Mouse (Mus musculus) cerebellum, adult (tissue): ENCODE measurements at regions not wholly inside any gene's neighbourhood (a gene's known extent, or its start where the extent isn't known, plus 50 kb on each side); places are given as distances from the start of the nearest gene placed in this dataset.
A peak's percentile ranks its signal among the peaks of the same experiment; 100 is the strongest.

Experiments used
- ATAC-seq: cut with Nextera tagmentation; 2 replicates; pipeline ENCODE4 v1.9.2; 2017; ENCODE audit warnings: mild to moderate bottlenecking, moderate library complexity, mixed read lengths; ENCODE audit not compliant: insufficient number of reproducible peaks, low FRiP score, low TSS enrichment

DNA sequence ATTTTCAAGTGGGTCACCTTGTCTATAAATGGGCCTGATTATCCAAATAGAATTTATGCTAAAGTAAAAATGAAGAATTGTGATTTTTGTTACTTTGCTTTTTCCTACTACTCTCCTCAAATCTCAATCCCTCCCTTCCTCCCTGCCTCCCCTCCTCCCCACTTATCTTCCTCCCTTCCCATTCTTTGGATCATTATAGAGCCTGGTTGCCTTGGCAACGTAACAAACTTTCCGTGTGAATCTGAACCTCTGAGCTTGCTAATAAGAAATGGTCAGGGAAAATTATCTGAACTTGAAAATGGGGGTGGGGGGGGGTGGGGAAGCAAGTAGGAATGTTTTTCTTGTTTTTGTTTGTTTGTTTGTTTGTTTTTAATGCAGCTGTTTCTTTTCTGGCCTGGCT is 217.5 kb downstream of the Gm19410 start:
- ATAC-seq: no peak

DNA sequence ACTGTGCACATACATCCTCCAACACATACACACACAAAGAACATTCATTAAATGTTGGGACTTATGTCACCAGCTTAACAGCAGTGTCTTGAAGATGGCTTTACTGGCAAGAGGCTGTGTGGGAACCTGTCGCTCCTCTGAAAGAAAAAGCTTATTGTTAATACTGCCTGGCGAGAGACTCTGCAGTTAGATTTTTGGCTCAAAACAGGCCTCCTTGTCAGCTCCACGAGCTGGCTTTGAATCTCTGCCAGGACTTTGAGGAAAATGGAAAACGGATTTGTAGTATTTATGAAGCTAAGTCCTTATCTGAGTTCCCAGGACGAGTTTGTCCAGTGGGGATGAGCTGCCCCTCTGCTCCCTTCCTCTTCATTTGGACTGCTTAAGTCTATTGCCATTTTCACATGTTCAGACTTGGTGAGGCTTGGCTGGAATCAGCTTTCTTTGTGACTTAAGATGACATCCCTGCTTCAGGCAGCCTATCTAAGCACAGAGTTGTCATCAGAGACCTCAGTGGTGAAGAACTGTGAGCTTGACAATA is 219.6 kb downstream of the Gm19410 start:
- ATAC-seq: no peak

DNA sequence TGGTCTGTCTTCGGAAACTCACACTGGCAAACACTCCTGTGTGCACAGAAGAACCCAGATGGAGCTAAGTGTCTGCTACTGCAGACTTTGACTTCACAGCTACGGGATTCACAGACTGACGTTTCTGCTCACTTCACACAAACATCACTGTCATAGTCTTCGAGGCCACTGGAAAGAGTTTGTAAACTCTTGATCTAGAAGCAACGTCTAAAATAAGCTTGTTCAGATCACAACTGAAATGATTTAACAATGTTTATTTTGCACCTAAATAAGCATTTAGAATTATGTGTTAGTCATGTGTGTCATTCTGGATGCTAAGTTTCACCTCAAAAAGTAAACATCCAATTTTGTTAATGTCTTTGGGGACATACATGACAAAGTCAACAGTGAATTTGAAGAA is 221.7 kb downstream of the Gm19410 start:
- ATAC-seq: no peak

DNA sequence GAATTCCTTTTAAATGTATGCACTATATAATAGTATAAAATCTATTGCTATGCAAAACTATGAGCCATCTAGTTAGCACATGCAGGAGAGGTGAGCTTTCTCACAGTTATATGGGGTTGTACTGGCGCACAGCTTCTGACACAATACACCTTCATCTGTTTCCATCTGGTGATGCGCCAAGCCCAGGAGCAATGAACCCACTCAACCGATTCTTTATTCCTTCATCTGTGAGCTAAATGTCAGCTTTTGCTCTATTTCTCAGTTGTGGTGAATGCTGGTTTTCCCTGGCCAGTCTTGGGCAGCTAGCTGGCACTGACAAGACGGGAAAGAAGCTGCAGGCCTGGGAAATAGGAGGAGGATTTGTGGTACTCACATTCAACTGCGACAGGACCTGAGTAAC is 225.4 kb downstream of the Gm19410 start:
- 0 out of 2 replicates have a peak, but pooled peaks have one; percentile 41 for ATAC-seq

DNA sequence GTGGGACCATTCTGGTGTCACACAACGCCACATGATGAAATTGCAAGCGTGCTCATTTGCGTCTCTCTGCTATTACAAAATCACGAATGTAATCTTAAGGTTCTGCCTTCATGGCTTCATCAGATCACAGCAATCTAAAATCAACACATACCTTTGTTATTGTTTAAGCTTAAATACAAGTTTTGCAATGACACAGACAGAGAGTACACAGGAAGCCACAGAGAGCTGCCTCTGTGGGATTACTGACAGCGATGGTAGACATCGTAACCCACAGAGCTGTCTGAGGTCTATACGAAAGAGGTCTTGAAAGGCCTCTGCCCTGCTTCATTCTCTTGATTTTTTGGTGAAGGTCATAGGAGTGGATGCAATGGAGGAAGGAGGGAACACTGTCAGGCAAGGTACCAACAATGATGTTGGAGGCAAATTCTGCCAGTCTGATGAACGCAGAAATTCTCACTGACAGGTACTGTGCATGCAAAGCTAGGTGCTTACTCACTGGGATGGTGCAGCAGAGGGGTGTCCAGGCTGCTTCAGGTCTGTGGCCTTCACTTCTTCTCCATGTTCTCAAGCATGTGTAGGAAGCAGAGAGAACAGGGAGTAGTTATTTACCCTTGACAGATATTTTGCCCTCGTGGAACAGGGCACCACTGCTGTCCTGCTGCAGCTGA is 226.5 kb downstream of the Gm19410 start:
- ATAC-seq: no peak

DNA sequence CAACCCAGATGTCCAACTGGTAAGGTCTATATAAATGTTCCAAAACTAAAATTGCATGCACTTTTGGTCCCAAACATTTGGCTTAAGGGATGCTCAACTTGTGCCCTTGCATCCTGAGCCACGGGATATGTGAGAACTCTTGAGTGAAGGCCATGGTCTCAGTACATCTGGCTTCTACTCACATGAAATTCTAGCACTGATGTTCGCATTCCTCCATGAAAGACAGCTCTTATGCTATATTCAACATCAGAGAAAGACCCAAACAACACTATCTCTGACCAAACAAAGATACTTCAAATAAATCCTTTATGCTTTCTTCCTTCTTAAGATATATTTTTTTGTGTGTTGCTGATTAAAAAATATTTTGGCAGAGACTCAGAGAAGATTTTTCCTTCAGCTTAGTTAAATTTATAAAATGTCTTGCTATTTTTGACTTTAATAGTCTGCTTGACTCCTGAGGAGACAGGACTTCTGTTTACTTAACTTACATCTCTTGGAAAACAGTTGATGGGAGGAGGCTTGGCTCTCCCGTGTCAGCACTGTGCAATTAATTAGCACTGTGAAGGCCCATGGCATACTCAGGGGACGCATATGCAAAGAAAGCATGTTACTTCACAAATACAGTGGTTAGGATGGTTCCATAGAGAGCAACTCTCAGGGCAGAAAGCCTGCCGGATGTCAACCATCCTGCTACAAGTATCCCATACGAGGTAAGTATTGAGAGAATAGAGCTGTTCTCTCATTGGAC is 230.9 kb downstream of the Gm19410 start:
- no peak for ATAC-seq

DNA sequence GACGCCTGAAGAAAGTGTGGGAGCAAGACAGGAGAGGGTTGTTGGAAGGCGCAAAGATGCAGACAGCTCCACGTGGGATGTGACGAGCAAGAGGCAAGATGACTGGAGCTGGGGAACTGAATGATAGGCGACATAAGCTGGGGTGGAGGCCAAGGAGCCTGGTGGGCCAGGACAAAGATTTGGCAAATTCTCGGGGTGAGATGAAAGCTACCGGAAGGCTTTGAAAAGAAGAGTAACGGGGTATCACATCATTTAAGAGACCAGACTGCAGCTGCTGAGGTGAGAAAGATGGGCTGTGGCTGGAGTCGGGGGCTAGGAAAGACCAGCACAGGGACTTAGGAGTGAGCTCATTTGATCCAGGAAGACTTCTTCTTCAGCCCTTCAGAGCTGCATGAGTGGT is 234.0 kb downstream of the Gm19410 start:
- no peak for ATAC-seq

DNA sequence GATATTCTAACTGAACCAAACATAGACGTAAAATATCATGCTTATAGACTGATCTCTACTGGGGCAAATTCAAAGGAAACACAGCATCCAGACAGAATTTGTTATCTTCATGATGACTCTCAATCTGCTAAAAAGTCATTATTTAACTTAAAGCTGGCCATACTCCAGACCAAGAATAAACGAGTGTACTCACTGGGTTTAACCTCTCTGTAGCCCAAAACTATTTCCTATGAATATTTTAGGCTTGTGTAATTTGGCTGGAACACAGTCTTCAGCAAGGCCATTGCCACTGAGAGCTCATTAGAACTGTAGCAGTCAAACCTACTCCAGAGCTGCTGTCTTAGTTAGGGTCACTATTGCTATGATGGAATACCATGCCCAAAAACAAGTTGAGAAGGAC is 238.8 kb downstream of the Gm19410 start:
- no peak for ATAC-seq

DNA sequence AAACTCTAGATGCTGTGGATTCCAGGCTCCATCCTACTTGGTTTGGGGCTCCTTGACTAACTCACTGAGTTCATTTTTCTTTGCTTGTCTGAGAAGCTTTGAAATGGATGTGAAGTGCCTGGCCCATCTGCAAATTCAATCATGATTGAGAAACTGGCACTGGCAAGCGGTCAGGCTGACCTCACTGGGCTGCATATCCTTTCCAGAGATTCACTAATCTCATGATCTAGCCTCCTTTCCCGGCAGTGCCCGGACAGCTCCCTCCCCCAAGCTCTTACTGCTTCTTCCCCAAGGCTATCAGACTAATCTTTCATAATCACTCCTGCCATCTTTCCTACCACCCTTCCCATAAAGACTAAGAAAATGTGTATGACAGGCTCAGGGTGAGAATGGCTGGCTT is 239.9 kb downstream of the Gm19410 start:
- ATAC-seq: no peak

DNA sequence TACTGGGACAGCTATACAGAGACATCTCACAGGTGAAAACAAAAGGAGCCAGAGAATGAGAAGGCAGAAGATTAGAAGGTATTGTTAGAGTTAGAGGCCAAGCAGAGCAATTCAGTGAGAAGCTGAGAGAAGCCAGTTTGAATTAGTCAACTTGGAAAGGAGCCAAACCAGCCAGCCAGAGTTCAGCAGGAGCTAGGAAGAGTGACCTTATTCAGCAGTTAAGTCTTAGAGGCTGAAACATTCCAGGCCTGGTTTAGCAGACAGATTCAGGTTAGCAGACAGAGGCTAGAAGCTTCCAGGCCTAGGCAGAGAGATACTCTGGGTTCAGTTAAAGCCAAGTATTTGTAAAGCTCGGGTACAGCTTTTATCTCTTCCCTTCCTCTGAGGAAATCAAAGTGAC is 242.1 kb downstream of the Gm19410 start:
- no peak for ATAC-seq

DNA sequence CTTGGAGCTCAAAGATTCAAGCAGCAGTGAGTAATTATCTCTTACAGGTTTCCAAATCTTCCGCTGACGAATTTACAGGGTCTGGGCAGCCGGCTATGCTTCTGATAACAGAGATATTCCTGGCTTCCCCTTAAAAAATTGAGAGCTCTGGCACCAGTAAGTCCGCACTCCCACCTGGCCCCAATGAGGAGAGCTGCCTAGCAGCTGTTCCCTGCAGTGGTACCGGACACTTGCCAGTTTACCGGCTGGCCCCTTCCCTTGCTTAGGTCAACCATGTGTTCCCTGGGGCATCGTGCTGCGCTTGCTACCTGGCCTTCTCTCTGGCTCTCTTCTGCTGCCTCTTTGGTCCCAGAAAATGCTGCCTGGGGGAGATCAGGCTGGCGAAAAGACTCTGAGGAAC is 244.0 kb downstream of the Gm19410 start:
- peak; percentile 85 for ATAC-seq

DNA sequence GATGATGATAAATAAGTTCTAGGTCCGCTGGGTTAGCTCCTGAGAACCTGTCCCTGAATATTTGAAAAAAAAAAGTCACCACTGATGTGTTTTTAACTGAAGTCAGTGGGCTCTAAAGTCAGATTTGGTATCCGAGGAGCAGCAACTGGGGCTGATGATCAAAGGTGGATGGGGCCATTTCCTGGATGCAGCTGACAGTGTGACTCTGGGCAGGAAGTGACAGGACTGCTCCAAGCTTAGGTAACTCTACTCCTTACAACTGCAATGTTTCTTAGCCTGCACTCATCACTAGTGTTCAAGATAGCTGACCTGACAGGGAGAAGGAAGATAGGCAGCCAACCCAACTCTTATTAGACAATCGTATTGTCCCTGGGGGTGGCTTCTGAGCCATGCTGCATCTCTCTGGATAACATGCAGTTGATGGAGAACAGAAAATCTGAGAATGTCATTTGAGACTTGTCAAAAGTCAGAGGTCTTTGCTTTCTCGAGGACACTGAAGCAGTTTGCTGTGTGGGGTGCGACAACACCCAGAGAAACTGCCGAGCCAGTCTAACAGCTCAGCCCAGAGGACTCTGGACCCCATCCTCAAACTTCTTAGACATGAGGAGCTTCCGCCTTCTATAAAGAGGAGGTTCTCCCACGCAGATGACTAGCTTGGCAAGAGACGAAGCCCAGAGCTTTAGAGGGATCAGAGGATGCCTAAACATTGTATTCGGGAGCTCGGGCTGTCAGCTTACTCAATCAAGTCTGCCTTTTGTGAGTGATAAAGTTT is 245.0 kb downstream of the Gm19410 start:
- no peak for ATAC-seq

DNA sequence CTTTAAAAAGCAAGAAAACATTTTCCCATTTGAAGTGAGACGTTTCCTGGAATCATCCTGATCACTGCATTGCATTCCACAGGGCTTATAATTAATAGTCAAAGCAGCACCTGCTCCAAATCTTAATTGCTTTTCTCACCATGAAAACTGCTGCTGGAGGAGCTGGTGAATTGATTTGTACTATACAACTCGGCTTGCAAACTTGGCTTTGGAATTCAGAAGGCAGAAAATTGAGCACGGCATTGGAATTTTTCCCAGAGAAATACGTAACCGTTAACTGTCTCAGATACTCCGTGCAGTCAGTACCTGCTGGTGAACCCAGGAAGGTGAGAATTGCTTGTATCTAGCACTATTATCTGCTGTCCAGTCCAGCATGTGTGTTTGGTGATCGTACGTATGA is 249.3 kb downstream of the Gm19410 start:
- no peak for ATAC-seq

DNA sequence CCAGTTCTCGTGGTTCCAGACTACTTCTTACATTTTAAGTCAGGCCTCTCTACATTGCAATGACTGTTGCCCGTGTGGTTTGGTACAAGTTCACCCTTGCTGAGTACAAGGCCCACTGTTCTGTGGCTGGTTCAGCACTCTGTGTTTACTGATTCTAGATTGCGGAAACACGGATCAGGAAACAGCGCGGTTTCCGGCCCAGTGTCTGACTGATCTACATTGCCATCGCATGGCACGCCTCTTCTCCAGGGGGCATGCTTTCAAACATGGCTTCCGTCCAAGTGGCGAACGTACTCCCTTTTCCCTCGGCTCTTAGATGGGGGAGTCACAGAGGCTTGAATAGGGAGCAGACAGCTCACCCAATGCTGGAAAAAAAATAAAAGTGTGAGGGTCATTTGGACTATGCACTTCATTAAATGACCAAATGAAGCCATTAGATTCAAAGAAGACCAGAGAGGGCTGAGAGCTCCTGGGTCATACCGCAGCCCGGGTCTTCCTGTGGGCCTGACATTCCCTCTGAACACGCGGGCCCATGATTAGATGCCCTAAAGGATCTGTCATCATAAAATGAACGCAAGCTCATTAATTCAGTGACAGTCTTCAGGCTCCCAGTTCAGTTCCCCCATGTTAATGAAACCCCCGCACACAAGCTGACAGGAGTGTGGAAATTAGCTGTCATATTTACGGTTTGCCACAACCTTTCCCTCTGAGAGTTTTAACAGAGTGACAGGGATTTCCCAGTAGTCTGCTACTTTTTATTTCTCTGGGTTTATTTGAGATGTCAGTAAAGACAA is 250.9 kb downstream of the Gm19410 start:
- no peak for ATAC-seq

DNA sequence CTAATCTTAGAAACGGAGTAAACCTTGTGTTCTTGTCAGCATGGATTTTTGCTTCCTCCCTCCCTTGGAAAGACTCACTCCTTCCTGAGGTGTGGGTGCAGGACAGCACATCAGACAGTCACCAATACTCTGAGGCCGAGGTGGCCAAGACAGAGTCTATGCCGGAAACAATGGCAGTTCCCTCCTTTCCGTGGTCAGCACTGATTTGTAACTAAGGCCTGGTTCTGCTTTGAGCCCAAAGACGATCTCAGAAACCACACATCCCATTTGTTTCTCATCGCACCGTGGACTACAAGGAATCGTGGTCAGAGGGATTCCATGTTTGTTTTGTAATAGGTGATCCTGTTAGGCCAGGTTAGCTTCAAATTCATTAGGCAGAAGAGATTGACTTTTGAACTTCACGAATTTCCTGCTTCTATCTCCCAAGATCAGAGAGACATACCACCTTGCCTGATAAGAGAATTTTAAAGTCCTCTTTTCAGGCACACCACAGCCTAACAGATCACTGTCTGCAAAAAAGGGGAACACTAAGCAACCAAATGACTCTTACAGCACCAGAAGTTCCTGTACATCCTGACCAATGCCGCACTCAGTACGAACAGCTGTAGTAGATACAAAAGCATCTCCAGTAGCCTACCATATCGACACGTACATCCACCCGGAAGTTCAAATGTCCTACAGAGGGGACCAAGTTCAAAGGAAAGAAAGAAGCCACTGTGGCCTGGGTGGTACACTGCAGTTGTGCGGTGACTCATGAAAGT is 253.6 kb downstream of the Gm19410 start:
- no peak for ATAC-seq

DNA sequence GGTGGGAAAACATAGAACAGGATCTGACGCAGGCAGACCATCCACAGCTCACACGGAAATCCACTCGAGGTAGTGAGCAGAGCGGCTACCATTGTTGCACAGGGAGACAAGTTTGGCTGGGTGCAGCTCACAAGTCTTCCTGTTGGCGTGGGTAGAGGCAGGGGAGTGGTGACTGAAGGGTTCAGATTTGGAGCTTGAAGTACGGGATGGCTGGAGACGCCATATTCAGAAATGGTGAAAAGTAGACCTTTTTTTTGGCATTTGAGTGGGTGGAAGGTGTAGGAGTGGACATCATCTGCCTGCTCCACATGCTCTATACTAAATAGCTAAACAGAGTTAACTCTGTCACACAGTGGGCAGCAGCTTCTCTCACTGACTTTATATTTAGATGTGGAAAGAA is 254.3 kb downstream of the Gm19410 start:
- no peak for ATAC-seq

DNA sequence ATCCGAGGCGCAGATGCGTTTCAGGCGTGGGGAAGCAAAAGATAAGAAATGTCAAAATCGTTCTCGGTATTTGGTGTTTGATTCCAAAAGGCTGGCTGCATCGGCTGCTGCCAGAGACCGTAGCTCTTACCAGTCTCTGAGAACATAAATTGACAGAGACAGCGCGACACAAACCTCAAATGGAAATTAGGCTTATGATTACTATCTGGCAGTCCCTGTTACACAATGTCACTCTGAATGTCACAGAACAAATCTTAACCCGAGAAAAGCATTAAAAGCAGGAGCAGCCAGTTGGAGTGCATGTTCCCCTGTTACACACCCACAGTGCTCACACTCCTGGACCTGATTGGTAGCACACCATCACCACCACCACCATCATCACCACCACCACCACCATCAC is 262.0 kb downstream of the Gm19410 start:
- no peak for ATAC-seq

DNA sequence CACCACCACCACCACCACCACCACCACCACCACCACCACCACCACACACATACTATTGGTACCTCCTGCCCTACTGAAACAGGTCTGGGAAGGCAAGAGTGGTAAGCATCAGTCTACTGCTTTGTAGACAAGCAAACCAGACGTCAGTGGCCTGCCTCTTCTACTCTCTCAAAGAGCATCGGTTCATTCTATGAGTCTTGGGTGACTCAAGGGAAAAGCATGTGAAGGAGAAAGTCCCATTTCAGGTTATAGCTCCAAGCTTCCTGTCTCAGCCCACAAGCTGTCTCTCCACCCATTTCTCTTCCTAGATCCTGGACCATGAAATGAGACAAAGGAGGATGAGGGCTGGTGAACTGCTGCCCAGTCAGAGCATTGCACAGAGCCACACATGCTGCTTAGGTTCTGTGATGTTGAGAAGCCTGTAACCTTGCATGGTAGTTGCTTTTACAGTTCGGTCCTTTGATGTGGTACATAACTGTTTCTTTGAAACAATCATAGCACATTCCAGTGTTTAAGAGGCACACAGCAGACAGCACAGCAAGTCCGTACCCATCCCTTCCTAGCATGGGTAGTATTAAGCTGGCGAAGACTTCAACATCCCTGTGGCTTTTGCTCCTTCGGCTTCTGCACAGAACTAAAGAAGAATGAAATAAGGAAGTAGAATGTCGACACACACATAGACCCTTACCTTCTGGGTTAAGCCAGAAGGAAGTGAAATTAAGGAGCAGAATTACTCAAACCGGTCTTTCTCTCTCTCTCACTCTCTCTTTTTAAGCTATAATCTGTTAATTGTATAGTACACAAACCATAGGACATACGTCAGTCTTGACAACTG is 262.7 kb downstream of the Gm19410 start:
- no peak for ATAC-seq

DNA sequence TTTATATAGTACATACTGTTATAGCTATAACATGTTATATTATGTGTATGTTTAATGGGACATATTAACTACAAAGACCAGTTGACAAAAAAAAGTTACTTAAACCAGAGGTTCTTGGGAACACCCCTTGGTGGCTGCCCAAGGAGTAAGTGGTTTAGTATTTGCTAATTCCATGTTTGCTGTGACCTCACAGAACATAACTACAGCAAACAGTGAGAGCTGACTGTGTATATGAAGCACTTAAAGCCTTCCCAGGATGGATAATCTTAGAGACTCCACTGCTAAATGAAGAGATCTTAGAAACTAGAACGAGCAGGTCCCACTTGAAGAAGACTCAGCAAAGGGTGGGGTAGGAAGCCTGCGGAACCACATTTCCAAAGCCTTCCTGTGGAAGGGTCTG is 263.9 kb downstream of the Gm19410 start:
- ATAC-seq: no peak
